Mouse (Mus musculus) testis, adult 2 months (tissue): ENCODE measurements around the gene Cebpa. TPM values are rescaled to one million over a fixed set of nuclear protein-coding genes. Genes with fewer than 3 reads are reported as not detected.

Experiments used
- H3K27ac ChIP-seq: fragments of 200-500 bp; 2 replicates; pipeline ENCODE4 v1.5.1; 2012; ENCODE audit warnings: low read depth, low read length; ENCODE audit not compliant: control insufficient read depth, insufficient read depth
- H3K27me3 ChIP-seq: fragments of 200-500 bp; 2 replicates; pipeline ENCODE4 v1.6.1; 2012; ENCODE audit warnings: mild to moderate bottlenecking, low read length, moderate library complexity; ENCODE audit not compliant: control insufficient read depth, insufficient read depth
- H3K36me3 ChIP-seq: fragments of 200-500 bp; 2 replicates; pipeline ENCODE4 v1.6.1; 2012; ENCODE audit warnings: mild to moderate bottlenecking, low read length; ENCODE audit not compliant: control insufficient read depth, insufficient read depth
- H3K4me1 ChIP-seq: fragments of 200-500 bp; 2 replicates; pipeline ENCODE4 v1.6.1; 2012; ENCODE audit warnings: low read length; ENCODE audit not compliant: control insufficient read depth, insufficient read depth
- H3K4me3 ChIP-seq: fragments of 200-500 bp; 2 replicates; pipeline ENCODE4 v1.5.1; 2012; ENCODE audit warnings: low read depth, mild to moderate bottlenecking, low read length, moderate library complexity, mixed read lengths; ENCODE audit not compliant: control insufficient read depth
- CTCF ChIP-seq: fragments of 200-500 bp; IDR thresholded peaks from 2 replicates; pipeline ENCODE4 v1.5.1; 2012; ENCODE audit warnings: low read depth, mild to moderate bottlenecking, inconsistent platforms, low read length, moderate library complexity; ENCODE audit not compliant: control insufficient read depth, insufficient read depth, insufficient replicate concordance
- POLR2A ChIP-seq: fragments of 200-500 bp; IDR thresholded peaks from 2 replicates; pipeline ENCODE4 v1.6.1; 2012; ENCODE audit warnings: low read depth, mild to moderate bottlenecking, inconsistent platforms, low read length, moderate library complexity; ENCODE audit not compliant: control insufficient read depth
- polyA plus RNA-seq: library from polyadenylated mRNA; depleted of rRNA; stranded (reverse); fragments of >200 nt; gene quantifications from 2 replicates; pipeline ENCODE4 v1.2.3, GENCODE M21; 2012; rRNA removed

Cebpa gene
- polyA plus RNA-seq, 1 experiment, result 1.7 TPM

- TF ChIP-seq CTCF (no peak), POLR2A (no peak)
- no peaks in the 10 kb centered on the region for H3K4me1 ChIP-seq
- no peaks in the 10 kb centered on the region for H3K36me3 ChIP-seq
- H3K27me3 ChIP-seq, result no peaks in the 10 kb centered on the region
- no peak overlapping the region for H3K4me3 ChIP-seq
- no peak overlapping the region for H3K27ac ChIP-seq
These were observed 44.5 kb downstream of the Cebpa start for GRCm38 (mm10) chr7:35163600-35163999.

DNA sequence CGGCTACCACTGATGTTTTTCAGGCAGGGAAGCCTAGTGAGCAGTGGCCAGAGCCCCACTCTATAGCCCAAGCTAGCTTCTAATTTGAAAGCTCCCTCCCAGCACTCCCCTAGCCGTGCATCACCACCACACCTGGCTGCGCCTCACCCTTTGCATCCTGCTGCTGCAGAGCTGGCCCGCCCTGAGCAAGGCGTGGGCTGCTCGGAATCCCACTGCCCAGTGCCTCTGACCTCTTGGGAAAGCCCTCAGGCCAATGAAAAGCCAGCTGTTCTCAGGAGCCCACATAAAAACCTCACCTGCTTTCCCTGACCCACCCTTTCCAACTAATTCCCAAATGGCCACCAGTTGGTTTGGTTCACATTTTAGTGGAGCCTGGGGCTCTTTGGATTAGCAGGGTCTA, 45.0 kb downstream of the Cebpa start:
- Histone ChIP-seq H3K36me3 (no peaks in the 10 kb centered on the region), H3K27ac (no peak overlapping the region), H3K4me1 (no peaks in the 10 kb centered on the region), H3K27me3 (no peaks in the 10 kb centered on the region), H3K4me3 (no peak overlapping the region)
- TF ChIP-seq CTCF, result no peak
- TF ChIP-seq POLR2A, result no peak

DNA sequence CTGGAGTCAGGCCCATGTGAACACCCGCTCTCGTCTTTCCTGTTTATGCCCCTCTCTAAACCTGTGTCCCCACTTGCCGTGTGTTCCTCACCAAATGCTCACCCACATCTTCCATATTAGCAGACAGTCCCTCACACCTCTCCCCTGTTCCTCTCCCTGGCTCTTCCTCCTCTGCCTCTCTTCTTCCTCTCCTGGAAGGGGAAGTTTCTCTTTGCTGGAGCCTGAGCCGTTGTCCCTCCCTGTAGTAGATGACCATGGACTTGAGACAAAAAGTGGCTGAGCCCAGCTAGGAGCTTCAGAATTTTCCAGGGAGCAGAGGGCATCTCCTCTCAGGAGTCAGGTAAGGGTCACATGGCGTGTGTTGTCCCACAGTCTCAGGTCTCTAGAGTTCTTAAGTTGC, 47.9 kb downstream of the Cebpa start:
- Histone ChIP-seq H3K4me3 (no peak overlapping the region), H3K4me1 (0 out of 2 replicates have a peak, but pooled peaks cover 2% of the 10 kb centered on the region), H3K36me3 (no peaks in the 10 kb centered on the region), H3K27ac (no peak overlapping the region), H3K27me3 (no peaks in the 10 kb centered on the region)
- TF ChIP-seq CTCF, result no peak
- TF ChIP-seq POLR2A, result no peak

GRCm38 (mm10) chr7:35167925-35168324, 48.8 kb downstream of the Cebpa start:
- Histone ChIP-seq H3K4me3 (no peak overlapping the region), H3K4me1 (0 out of 2 replicates have a peak, but pooled peaks cover 2% of the 10 kb centered on the region), H3K27ac (no peak overlapping the region), H3K27me3 (no peaks in the 10 kb centered on the region), H3K36me3 (no peaks in the 10 kb centered on the region)
- no peak for TF ChIP-seq POLR2A
- no peak for TF ChIP-seq CTCF

DNA sequence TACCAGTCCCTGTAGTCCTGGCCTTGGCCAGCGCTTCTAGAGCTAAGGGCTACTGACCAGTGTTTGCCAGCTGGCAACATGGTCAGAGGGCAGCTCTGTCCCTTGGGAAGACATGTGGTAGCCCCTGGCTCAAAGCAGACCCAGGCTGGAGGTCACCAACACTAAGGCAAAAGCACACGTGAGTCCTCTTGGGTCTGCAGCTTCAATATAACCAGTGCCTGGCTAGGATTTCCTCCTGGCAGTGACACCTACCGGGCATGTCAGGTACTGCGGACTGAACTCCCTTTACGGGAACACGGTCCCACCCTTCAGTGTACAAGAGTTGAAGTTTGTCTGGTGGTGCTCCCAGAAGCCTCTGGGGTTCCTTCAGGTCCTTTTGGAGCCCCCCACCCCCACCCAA, 50.2 kb downstream of the Cebpa start:
- H3K4me3 ChIP-seq, result no peak overlapping the region
- H3K4me1 ChIP-seq, result 0 out of 2 replicates have a peak, but pooled peaks cover 2% of the 10 kb centered on the region
- H3K27me3 ChIP-seq, result no peaks in the 10 kb centered on the region
- H3K27ac ChIP-seq, result no peak overlapping the region
- peak; percentile 73; the same call in 1 of the 2 replicates for TF ChIP-seq CTCF
- TF ChIP-seq POLR2A, result no peak
- H3K36me3 ChIP-seq, result no peaks in the 10 kb centered on the region

Other genes starting within 250 kb of the Cebpa start
- 15.4 and 16.0 TPM in 2 replicates for gene Pepd, start 206.9 kb upstream of the Cebpa start, polyA plus RNA-seq
- gene Cebpg, start 62.7 kb upstream of the Cebpa start, polyA plus RNA-seq, result 30.8 and 35.5 TPM in 2 replicates
- gene Slc7a10, start 67.1 kb downstream of the Cebpa start, polyA plus RNA-seq, result 0.61 and 0.64 TPM in 2 replicates
- 0.67 and 0.70 TPM in 2 replicates for gene Lrp3, start 96.2 kb downstream of the Cebpa start, polyA plus RNA-seq
- 2.3 and 3.0 TPM in 2 replicates for gene Gpatch1, start 199.1 kb downstream of the Cebpa start, polyA plus RNA-seq
- 4.3 and 5.2 TPM in 2 replicates for gene Rhpn2, start 214.9 kb downstream of the Cebpa start, polyA plus RNA-seq